Mouse (Mus musculus) intestine, embryonic 14.5 days (tissue): ENCODE data around the gene Pdia5. TPM values are rescaled to one million over a fixed set of nuclear protein-coding genes. Genes with fewer than 3 reads are reported as not detected.

ENCODE experiments used
- ATAC-seq: fragments of 200-750 bp; cut with Nextera tagmentation; replicated peaks from 2 replicates; pipeline ENCODE4 v1.8.0; 2017; ENCODE audit warnings: low read depth, moderate number of reproducible peaks, moderate TSS enrichment, moderate library complexity; ENCODE audit not compliant: low FRiP score, low TSS enrichment
- DNase-seq: peaks from one replicate; pipeline ENCODE4 v3.0.0-alpha.2; 2018; ENCODE audit warnings: low spot score
- H3K27ac ChIP-seq: fragments of 300-500 bp; sonication (generic); 2 replicates; pipeline ENCODE4 v1.5.1; 2014; ENCODE audit warnings: low read depth, mild to moderate bottlenecking, control low read depth
- H3K27me3 ChIP-seq: fragments of 300-500 bp; sonication (generic); replicated peaks from 2 replicates; pipeline ENCODE4 v1.6.1; 2014; ENCODE audit warnings: low read length, control low read depth; ENCODE audit not compliant: control insufficient read depth, insufficient read depth
- H3K36me3 ChIP-seq: fragments of 300-500 bp; sonication (generic); 2 replicates; pipeline ENCODE4 v1.6.1; 2014; ENCODE audit warnings: low read length, control low read depth; ENCODE audit not compliant: control insufficient read depth, insufficient read depth
- H3K4me1 ChIP-seq: fragments of 300-500 bp; sonication (generic); replicated peaks from 2 replicates; pipeline ENCODE4 v1.6.1; 2014; ENCODE audit warnings: low read length, control low read depth, mixed read lengths; ENCODE audit not compliant: control insufficient read depth, insufficient read depth
- H3K4me2 ChIP-seq: fragments of 300-500 bp; sonication (generic); 2 replicates; pipeline ENCODE4 v1.6.1; 2014; ENCODE audit warnings: low read length
- H3K4me3 ChIP-seq: fragments of 300-500 bp; sonication (generic); 2 replicates; pipeline ENCODE4 v1.5.1; 2014; ENCODE audit warnings: low read depth, low read length, control low read depth, mixed read lengths
- H3K9ac ChIP-seq: fragments of 300-500 bp; sonication (generic); 2 replicates; pipeline ENCODE4 v1.6.1; 2014; ENCODE audit warnings: mild to moderate bottlenecking, low read length
- H3K9me3 ChIP-seq: fragments of 300-500 bp; sonication (generic); 2 replicates; pipeline ENCODE4 v1.6.1; 2016; ENCODE audit warnings: low read length, control low read depth; ENCODE audit not compliant: control insufficient read depth
- WGBS: fragments of 180-500 bp; shearing (Covaris S2); extraction: QIAGEN DNeasy Blood & Tissue Kit; methylation state at CpG from one replicate; pipeline ENCODE4 v1.1.7; 2014; 5-methylcytosine and 5-hydroxymethylcytosine counted together
- polyA plus RNA-seq: library from polyadenylated mRNA; unstranded; fragments of >200 nt; fragmentation: Nextera tagmentation; extraction: Ambion mirVana; gene quantifications from 2 replicates; pipeline ENCODE4 v1.2.1, GENCODE M21; 2014

The Pdia5 gene
- polyA plus RNA-seq, 1 experiment from 2014 or later, result 19.7 TPM

DNA sequence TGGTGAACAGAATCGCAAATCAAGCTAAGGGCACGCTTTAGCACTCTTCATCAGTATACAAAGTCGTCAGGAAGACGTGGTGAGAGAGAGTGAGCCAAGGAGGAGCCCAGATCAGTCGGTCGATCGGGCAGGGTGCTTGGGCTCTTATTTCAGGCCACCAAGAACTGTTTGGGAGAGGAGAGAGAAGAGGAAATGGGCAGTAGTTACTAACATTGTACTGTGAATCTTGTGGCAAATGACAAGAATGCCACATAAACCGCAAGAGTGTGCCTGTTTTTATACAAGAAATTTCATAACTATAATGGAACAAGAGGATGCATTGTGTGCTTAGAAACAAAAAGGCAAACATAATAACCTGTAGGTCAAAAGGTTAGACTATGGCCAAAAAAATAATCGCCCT lies 110.6 kb downstream of the Pdia5 start:
- H3K4me1 ChIP-seq, result no peaks in the 10 kb centered on the region
- H3K4me2 ChIP-seq, result no peak overlapping the region
- H3K36me3 ChIP-seq, result no peaks in the 10 kb centered on the region
- H3K27me3 ChIP-seq, result no peaks in the 10 kb centered on the region
- ATAC-seq, result no peak
- DNase-seq, result no peak
- H3K27ac ChIP-seq, result no peak overlapping the region
- no peak overlapping the region for H3K9ac ChIP-seq
- 72% methylated on average over 9 of the region's 9 CpGs for WGBS
- no peaks in the 10 kb centered on the region for H3K9me3 ChIP-seq
- H3K4me3 ChIP-seq, result no peak overlapping the region

DNA sequence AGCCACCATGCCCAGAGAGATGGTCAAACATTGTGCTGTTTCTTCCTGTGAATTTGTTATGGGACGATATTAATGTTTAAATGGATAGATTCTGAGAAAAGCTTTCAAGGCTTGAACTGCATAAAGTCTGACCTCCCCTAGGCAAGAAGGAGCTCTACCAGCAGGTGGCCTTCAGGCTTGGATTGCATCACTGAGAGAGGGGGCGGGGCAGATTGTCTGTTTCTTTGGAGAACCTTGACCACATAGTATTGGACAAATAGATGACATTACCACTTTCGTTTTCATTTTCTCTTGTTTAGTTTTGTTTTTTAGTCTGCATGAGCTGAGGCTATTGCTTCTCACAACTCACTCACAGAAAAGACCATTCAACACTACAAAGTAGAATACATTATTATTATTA lies 111.3 kb downstream of the Pdia5 start:
- no peak for DNase-seq
- H3K9ac ChIP-seq, result no peak overlapping the region
- H3K4me1 ChIP-seq, result no peaks in the 10 kb centered on the region
- H3K27ac ChIP-seq, result no peak overlapping the region
- no peak overlapping the region for H3K4me3 ChIP-seq
- WGBS, result 89% methylated on average over 3 of the region's 3 CpGs
- H3K9me3 ChIP-seq, result no peaks in the 10 kb centered on the region
- no peak overlapping the region for H3K4me2 ChIP-seq
- H3K36me3 ChIP-seq, result no peaks in the 10 kb centered on the region
- H3K27me3 ChIP-seq, result no peaks in the 10 kb centered on the region
- no peak for ATAC-seq

- Histone ChIP-seq H3K4me3 (peak overlapping the region; percentile 96), H3K4me2 (peak overlapping the region; percentile 77), H3K27me3 (no peaks in the 10 kb centered on the region), H3K9me3 (no peaks in the 10 kb centered on the region), H3K4me1 (peaks cover 5% of the 10 kb centered on the region; the same call in 1 of the 2 replicates), H3K27ac (peak overlapping the region; percentile 7; the same call in 1 of the 2 replicates), H3K36me3 (peaks cover 25% of the 10 kb centered on the region), H3K9ac (peak overlapping the region; percentile 23; the same call in 1 of the 2 replicates)
- DNase-seq (no peak), ATAC-seq (peak; percentile 44; the same call in 1 of the 2 replicates)
- WGBS, result 2% methylated on average over 7 of the region's 7 CpGs
These were observed 126.6 kb downstream of the Pdia5 start for GRCm38 (mm10) chr16:35364063-35364428.

DNA sequence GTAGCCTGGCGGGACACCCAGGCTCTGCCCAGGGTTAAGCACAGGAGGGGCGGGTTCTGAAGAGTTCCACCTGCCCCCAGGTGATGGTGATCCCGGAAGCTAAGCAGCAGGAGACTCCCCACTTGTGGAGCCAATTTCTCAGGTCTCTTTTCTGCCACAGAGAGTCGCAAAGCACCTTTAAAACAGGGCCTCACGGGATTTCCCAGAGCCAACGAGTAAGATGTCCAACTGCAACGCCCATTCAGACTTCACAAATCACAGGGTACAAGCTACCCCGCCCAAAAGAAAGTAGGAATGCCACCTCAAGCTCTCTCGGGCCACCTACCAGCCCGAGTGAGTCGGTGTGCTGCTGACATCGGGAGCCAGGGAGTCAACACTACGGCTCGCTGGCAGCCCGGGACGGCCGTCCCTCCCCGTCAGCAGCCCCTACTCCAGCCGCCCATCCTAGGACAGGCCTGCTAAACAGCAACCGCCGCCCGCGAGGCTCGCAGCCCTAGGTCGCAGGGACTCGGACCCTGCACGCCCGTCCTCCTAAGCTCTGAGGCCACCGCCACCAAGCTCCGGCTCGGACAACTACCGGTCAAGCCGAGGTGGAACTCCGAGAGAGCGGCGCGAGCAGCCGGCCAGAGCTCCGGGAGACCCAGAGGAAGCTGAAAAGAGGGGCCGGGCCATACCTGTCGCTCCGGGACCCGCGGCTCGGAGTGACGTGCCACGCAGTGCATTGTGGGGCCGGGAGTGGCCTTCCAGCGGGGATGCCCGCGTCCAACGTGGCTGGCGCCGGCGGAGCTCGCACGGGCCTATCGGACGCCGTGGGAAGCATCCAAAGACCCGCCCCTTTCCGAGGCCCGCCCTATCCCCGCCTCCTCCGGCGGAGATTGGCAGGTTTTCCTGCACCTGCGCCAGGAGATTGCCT lies 127.3 kb downstream of the Pdia5 start, which contains the start of gene Sec22a:
TSS of gene Sec22a (minus strand) at position 769 of the 913 bp plus-strand sequence.
- Histone ChIP-seq H3K4me1 (peaks cover 5% of the 10 kb centered on the region; the same call in 1 of the 2 replicates), H3K4me2 (peak within 1 kb of the TSS; percentile 77), H3K9me3 (no peaks in the 10 kb centered on the region), H3K4me3 (peak within 1 kb of the TSS; percentile 96), H3K9ac (peak within 1 kb of the TSS; percentile 80), H3K36me3 (peaks cover 29% of the 10 kb centered on the region), H3K27ac (peak within 1 kb of the TSS; percentile 78), H3K27me3 (no peaks in the 10 kb centered on the region)
- DNase-seq (peak; percentile 97), ATAC-seq (peak; percentile 99)
- under 1% methylated on average over 60 of the region's 67 CpGs for WGBS

GRCm38 (mm10) chr16:35362221-35362620 lies 128.5 kb downstream of the Pdia5 start:
- Histone ChIP-seq H3K4me2 (no peak overlapping the region), H3K27ac (no peak overlapping the region), H3K4me1 (peaks cover 5% of the 10 kb centered on the region; the same call in 1 of the 2 replicates), H3K9ac (no peak overlapping the region), H3K9me3 (no peaks in the 10 kb centered on the region), H3K36me3 (peaks cover 35% of the 10 kb centered on the region), H3K4me3 (no peak overlapping the region), H3K27me3 (no peaks in the 10 kb centered on the region)
- no peak for DNase-seq
- no peak for ATAC-seq
- WGBS, result 92% methylated on average over 2 of the region's 2 CpGs

GRCm38 (mm10) chr16:35360593-35360992 lies 130.1 kb downstream of the Pdia5 start:
- DNase-seq (peak; percentile 81), ATAC-seq (no peak)
- peaks cover 35% of the 10 kb centered on the region for H3K36me3 ChIP-seq
- H3K9ac ChIP-seq, result no peak overlapping the region
- no peak overlapping the region for H3K27ac ChIP-seq
- H3K4me3 ChIP-seq, result no peak overlapping the region
- H3K4me1 ChIP-seq, result peaks cover 5% of the 10 kb centered on the region; the same call in 1 of the 2 replicates
- H3K9me3 ChIP-seq, result no peaks in the 10 kb centered on the region
- no peaks in the 10 kb centered on the region for H3K27me3 ChIP-seq
- WGBS, result 33% methylated on average over 6 of the region's 6 CpGs
- no peak overlapping the region for H3K4me2 ChIP-seq

- Histone ChIP-seq H3K4me2 (no peak overlapping the region), H3K36me3 (peaks cover 35% of the 10 kb centered on the region), H3K9ac (no peak overlapping the region), H3K27me3 (no peaks in the 10 kb centered on the region), H3K9me3 (no peaks in the 10 kb centered on the region), H3K4me1 (no peaks in the 10 kb centered on the region), H3K27ac (no peak overlapping the region), H3K4me3 (no peak overlapping the region)
- DNase-seq (no peak), ATAC-seq (no peak)
- 96% methylated on average over 1 of the region's 1 CpGs for WGBS
These were observed 133.2 kb downstream of the Pdia5 start for GRCm38 (mm10) chr16:35357449-35357848.
